Mouse (Mus musculus): ENCODE measurements around the gene Crip1. TPM values are rescaled to one million over a fixed set of nuclear protein-coding genes. Genes with fewer than 3 reads are reported as not detected.
"Not testable (repeated sequence)": the region's sequence is repeated elsewhere in the genome, so short reads cannot be mapped to it uniquely, and the experiment has no call there.

Crip1 gene
- polyA plus RNA-seq, 1 experiment = 94.9 TPM

DNA sequence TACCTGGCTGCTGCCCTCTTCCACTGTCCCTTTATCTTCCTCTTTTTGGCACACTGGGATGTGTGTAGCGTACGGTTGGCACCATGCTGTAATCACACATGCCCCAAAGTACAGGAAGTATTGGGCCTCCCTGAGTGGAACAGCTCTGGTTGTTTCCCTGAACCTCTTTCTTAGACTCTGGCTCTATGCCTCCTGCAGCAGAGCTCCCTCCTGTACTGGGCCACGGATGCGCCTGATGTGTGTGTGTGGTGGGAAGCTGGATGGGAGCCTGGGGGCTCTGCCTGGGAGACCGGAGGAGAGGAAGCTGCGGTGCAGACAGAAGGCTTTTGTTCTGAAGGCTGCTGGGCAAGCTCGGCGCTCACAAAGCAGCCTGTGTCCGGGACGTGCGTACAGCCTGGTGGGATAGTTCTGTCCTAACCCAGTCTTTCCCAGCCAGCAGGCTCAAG, 17.5 kb downstream of the Crip1 start:
- DNase-seq (ENCODE audit: extremely low spot score in 1 of 2, low spot score in 1 of 2) = no peak

DNA sequence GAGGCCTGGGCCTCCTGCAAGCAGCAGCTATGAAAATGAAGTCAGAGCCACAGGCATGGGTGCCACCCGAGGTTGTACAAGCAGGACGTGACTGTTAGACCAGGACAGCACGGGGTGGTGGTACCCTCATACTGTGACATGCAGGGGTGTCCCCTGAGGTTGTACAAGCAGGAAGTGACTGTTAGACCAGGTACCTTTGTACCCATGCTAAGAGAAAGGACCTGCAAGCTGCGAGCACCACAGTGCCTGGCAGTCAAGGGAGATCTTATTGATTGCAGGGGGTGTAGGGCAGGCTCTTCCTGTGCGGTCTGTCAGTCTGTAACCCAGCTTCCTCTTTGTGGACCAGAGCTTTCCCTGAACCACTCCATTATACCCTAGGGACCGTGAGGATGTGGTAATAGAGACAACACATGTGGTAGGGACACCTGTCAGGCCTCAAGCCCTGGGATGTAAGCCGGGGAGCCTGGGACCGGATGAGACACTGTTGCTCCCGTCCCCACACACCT, 22.0 kb downstream of the Crip1 start:
- DNase-seq (ENCODE audit: extremely low spot score in 1 of 2, low spot score in 1 of 2) = no peak

DNA sequence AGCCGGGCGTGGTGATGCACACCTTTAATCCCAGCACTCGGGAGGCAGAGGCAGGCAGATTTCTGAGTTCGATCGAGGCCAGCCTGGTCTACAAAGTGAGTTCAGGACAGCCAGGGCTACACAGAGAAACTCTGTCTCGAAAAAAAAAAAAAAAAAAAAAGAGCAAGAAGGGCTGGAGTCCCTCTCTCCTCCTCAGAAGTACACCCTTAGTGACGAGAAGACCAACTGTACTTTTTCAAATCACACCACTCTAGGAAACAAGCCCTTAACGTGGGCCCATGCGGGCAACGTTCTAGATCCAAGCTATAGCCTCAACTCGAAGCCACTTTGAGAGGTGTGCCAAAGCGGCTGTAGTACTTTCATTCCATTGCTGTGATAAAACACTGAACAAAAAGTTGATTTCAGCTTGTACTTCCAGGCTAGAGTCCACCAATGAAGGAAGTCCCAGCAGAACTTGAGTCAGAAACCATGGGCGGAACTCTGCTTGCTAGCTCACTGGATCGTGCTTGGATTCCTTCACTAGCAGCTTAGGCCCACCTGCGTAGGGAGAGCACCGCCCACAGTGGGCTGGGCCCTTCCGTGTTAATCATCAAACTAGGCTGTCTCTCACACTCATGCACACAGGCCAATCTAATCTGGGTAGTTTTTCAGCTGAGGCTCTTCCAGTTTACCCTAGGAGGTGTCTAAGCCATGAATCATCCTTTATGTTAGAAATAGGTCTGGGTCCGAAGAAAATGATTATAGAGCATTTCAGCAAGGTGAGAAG, 31.0 kb downstream of the Crip1 start:
- no peak for DNase-seq (ENCODE audit: extremely low spot score in 1 of 2, low spot score in 1 of 2)

DNA sequence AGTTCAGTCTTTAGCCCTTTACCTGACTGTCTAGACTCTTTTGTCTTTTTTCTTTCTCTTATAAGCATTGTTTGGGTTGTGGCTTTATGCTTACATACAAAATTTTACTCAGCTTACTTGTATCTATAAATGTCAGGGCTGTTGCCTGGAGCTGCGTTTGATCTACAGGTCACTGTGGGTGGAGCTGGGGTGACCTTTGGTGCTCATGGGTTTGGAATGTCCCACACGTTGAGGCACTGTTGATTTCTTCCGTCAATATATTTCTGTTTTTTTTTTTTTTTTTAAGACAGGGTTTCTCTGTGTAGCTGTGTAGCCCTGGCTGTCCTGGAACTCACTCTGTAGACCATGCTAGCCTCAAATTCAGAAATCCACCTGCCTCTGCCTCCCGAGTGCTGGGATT, 34.9 kb downstream of the Crip1 start:
- DNase-seq (ENCODE audit: extremely low spot score in 1 of 2, low spot score in 1 of 2) = no peak

DNA sequence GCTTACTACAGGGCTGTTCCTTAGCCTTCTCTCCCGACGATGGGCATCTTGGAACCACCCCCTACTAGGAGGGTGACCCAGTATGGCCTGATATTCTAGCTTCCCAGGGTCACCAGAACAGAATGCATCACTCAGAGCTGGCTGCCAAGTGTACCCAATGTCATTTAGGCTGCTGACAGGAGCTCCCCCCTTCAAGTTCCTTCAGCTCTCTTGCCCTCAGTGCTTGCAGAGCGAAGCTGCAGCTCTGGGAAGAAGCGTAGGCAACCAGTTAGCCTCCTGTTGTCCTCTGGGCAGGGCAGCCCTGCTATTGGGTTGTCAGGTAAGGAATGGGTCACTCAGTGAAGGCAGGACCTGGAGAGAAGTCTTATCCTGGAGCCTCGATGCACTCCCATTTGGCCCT, 38.8 kb downstream of the Crip1 start:
- DNase-seq (ENCODE audit: extremely low spot score in 1 of 2, low spot score in 1 of 2) = no peak

DNA sequence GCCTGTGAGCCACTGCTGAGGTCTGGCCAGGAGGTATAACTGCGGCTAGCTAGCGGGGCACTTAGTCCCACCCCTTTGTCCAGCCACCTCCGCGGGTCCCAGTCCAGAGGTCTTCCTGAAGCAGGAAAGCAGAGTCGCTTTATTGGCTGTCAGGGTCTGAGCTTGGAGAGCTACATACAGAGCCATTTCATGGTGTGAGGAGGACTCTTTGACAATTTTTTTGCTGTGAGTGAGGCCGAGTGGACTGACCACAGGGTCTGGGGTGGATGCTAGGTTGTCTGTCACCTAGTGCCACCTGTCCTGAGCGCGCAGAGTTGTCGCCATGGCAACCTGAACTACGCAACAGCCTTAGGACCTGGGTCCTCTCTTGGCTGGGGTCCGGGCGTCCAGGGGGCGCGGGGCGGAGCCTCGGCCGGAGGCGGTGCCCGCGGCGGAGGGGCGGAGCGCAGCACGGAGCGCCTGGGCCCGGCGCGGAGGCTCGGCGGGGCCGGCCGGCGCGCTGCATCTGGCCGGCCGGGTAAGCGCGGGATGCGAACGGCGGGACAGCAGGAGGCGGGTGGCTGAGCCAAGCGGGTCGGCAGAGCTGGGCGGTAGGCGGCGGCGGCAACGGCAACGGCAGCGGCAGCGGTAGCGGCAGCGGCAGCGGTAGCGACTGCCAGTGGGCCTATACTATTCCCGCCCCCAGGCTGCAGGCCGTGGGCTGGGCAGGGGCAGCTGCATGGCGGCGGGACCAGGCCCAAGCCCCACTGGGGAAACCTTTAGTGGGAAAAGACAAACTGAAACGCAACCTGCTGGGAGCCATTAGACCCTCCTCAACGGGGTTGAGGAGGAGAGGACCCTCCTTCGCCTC, 39.6 kb downstream of the Crip1 start, which contains the start of gene Tmem121:
TSS of gene Tmem121 (plus strand) at position 489 of the 850 bp plus-strand sequence.
- peak in 1 of 2 experiments; percentile 41 for DNase-seq (ENCODE audit: extremely low spot score in 1 of 2, low spot score in 1 of 2)

DNA sequence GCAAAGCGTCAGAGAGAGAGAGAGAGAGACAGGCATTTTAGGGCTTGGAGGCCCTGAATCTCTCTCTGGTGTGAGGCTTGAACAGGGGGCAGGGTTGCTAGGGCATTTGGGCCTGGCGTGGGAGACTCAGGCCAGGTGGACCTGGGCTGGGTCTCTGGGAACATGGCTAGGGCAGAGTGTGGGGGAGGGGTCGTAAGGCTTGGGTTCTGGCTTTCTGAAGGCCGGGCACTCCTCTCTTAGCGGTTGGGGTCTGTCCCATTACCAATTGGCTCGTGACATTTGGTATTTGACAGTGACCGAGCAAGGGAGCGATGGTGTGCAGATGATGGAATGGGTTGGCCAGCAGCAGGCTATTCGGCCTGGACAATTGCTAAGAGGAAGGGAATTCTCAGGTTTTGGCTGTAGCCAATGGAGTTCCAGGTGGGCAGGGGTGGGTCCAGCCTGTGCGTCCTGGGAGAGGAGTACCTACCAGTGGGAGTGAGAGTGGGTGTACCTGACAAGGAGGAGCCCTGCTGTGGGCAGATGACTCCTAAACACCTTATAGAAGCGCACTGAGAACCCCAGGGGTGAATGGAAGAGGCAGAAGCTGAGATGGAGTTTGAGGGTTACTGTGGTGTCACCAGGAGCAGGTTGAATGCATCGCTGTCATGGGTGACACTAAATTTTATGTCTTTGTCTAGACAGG, 40.4 kb downstream of the Crip1 start:
- peak in 1 of 2 experiments; percentile 13 for DNase-seq (ENCODE audit: extremely low spot score in 1 of 2, low spot score in 1 of 2)

DNA sequence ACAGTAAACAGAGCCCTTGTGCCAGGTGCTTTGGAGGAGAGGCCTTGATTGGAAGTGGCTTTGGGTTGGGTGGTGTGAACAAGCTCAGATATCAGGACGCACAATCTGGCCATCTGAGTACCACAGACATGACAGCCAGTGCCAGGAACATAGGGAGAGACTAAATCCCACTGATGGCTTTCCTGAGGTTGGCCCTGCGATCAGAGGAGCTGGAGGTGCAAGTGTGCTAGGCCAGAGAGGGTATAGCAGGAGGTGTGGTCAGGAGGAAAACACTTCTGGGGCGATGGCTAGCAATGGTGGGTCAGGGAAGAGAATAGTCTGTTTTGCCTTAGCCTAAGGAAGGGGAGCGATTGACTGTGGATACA, 40.9 kb downstream of the Crip1 start:
- DNase-seq (ENCODE audit: extremely low spot score in 1 of 2, low spot score in 1 of 2) = peak in 1 of 2 experiments; percentile 11

DNA sequence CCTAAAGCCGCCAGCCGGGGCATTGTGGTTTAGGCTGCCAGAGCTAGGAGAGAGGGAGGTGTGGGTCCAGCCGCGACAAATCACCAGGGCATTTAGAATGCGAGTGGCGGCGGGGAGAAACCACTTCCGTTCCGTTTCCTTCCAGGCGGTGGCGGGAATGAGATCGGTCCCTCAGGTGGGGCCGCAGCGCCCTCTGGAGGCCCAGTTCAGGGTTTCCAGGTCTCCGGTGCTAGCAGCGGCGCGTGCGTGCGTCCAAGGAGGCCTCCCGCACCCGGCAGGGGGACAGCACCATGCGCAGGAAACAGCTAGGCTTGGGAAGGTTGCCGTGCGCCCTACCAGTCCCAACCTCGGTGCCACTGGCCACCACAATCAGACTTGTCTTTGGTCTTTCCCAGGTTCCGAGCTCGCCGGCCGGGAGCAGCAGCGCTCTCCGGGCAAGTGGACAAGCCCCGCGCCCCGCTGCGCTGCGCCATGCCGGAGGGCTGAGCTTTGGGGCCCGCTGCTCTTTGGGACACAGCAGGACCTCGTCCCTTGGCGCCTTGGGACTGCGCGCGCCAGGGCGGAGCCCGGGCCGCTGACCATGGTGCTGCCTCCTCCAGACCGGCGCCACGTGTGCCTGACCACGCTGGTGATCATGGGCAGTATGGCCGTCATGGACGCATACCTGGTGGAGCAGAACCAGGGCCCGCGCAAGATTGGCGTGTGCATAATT, 41.6 kb downstream of the Crip1 start:
- DNase-seq (ENCODE audit: extremely low spot score in 1 of 2, low spot score in 1 of 2) = peak; percentile 66 to 97

DNA sequence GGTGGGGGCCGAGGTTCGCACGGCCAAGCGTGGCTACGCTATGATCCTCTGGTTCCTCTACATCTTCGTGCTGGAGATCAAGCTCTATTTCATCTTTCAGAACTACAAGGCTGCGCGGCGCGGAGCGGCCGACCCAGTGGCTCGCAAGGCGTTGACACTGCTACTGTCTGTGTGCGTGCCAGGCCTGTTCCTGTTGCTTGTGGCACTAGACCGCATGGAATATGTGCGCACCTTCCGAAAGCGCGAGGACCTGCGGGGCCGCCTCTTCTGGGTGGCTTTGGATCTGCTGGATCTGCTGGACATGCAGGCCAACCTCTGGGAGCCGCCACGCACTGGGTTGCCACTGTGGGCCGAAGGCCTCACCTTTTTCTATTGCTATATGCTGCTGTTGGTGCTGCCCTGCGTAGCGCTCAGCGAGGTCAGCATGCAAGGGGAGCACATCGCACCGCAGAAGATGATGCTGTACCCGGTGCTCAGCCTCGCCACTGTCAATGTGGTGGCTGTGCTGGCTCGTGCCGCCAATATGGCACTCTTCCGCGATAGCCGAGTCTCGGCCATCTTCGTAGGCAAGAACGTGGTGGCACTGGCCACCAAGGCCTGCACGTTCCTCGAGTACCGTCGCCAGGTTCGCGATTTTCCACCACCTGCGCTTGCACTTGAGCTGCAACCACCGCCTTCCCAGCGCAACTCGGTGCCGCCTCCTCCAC, 42.4 kb downstream of the Crip1 start:
- no peak for DNase-seq (ENCODE audit: extremely low spot score in 1 of 2, low spot score in 1 of 2)

DNA sequence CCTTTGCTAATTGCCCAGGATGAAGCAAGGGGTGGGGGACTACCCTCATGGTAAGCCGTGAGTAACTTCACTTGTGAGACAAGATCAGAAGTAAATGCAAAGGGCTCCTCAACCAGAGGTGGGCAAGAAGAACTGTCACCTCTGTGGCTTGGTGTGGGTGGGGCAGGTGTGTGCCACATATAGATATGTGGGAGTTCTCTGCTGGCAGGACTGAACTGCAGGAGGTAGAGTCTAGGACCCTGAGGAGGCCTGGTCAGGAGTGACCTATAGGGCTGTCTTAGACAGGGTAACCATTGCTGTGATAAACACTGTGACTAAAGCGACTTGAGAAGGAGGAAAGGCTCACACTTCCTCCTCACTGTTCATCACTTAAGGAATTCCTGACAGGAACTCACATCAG, 47.3 kb downstream of the Crip1 start:
- peak in 1 of 2 experiments; percentile 22 for DNase-seq (ENCODE audit: extremely low spot score in 1 of 2, low spot score in 1 of 2)

DNA sequence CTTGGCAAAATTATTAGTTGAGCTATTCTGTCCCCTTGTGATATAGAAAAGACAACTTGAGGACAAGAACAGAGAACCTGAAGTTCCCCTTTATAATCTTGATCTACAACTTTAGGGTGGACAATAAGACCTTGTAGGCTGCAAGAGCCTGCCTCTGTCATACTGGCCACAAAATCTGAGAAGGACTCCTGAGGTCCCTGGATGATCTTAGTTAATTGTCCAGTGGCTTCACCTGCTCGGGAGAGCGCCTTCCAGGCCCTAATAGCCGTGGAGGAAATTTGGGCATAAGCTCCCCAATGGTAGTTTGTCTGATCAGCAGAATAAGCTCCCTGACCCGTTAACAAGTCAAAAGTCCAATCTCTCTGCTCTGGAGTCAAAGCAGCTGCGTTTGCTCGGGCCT, 53.0 kb downstream of the Crip1 start:
- DNase-seq (ENCODE audit: extremely low spot score in 1 of 2, low spot score in 1 of 2) = not testable (repeated sequence)

DNA sequence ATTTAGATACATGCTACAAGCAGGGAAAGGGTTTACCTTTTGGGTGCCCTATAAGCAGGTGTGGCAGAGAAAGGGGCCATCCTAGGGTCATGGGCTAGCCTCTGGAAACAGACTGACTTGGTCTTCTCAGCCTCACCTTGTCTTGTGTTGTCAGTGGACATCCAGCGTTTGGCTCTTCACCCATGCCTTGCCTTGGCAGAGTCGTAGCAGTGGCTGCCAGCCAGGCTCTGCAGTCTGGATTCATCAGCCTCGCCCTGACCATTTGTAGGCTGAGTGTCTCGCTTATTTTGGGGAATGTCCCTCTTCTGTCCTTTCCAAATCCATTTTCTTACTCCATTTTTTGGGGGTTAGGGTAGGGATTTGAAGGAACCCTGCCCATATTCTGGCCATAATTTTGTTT, 55.2 kb downstream of the Crip1 start:
- DNase-seq (ENCODE audit: extremely low spot score in 1 of 2, low spot score in 1 of 2) = no peak

DNA sequence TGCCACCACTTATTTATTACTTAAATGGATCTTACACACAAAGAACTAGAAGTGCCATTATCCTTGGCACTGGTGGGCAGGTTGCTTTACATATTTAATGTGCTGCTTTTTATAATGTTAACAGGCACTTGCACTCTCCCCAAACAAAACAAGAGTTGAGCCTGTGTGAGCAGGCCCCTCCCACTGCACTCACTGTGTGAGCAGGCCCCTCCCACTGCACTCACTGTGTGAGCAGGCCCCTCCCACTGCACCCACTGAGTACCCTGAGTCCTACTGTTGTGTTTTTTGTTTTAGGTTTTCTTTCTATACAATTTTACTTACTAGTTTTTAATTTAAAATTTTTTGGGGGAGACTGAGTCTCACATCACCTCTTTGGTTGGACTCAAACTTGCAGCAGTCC, 55.9 kb downstream of the Crip1 start:
- DNase-seq (ENCODE audit: extremely low spot score in 1 of 2, low spot score in 1 of 2) = no peak

Other genes with a start within 250 kb of the Crip1 start
- 43.0 and 48.3 TPM in 2 replicates for gene Jag2, start 216.5 kb upstream of the Crip1 start, polyA plus RNA-seq (2012; rRNA removed)
- gene Nudt14, start 204.2 kb upstream of the Crip1 start, polyA plus RNA-seq (2012; rRNA removed) = 19.0 and 22.4 TPM in 2 replicates
- gene Btbd6, start 169.8 kb upstream of the Crip1 start, polyA plus RNA-seq (2012; rRNA removed) = 70.7 and 75.5 TPM in 2 replicates
- gene Brf1, start 145.6 kb upstream of the Crip1 start, polyA plus RNA-seq (2012; rRNA removed) = 46.5 and 51.5 TPM in 2 replicates
- 70.3 and 72.3 TPM in 2 replicates for gene Pacs2, start 131.8 kb upstream of the Crip1 start, polyA plus RNA-seq (2012; rRNA removed)
- 0.20 and 0.27 TPM in 2 replicates for gene Tex22, start 71.8 kb upstream of the Crip1 start, polyA plus RNA-seq (2012; rRNA removed)
- 66.4 and 69.3 TPM in 2 replicates for gene Mta1, start 48.0 kb upstream of the Crip1 start, polyA plus RNA-seq (2012; rRNA removed)
- 249 and 252 TPM in 2 replicates for gene Crip2, start 6.1 kb upstream of the Crip1 start, polyA plus RNA-seq (2012; rRNA removed)
- 1.1 and 1.8 TPM in 2 replicates for gene Tedc1, start 10.1 kb downstream of the Crip1 start, polyA plus RNA-seq (2012; rRNA removed)
- gene Tmem121, start 39.6 kb downstream of the Crip1 start, polyA plus RNA-seq (2012; rRNA removed) = 40.3 and 42.0 TPM in 2 replicates

Data from frontal cortex, adult 2 months (tissue).